Mouse (Mus musculus) testis, adult 2 months (tissue): ENCODE data around the gene Tmem256.

ENCODE experiments used
- CTCF ChIP-seq: fragments of 200-500 bp; IDR thresholded peaks from 2 replicates; pipeline ENCODE4 v1.5.1; 2012; ENCODE audit warnings: low read depth, mild to moderate bottlenecking, inconsistent platforms, low read length, moderate library complexity; ENCODE audit not compliant: control insufficient read depth, insufficient read depth, insufficient replicate concordance
- POLR2A ChIP-seq: fragments of 200-500 bp; IDR thresholded peaks from 2 replicates; pipeline ENCODE4 v1.6.1; 2012; ENCODE audit warnings: low read depth, mild to moderate bottlenecking, inconsistent platforms, low read length, moderate library complexity; ENCODE audit not compliant: control insufficient read depth

DNA sequence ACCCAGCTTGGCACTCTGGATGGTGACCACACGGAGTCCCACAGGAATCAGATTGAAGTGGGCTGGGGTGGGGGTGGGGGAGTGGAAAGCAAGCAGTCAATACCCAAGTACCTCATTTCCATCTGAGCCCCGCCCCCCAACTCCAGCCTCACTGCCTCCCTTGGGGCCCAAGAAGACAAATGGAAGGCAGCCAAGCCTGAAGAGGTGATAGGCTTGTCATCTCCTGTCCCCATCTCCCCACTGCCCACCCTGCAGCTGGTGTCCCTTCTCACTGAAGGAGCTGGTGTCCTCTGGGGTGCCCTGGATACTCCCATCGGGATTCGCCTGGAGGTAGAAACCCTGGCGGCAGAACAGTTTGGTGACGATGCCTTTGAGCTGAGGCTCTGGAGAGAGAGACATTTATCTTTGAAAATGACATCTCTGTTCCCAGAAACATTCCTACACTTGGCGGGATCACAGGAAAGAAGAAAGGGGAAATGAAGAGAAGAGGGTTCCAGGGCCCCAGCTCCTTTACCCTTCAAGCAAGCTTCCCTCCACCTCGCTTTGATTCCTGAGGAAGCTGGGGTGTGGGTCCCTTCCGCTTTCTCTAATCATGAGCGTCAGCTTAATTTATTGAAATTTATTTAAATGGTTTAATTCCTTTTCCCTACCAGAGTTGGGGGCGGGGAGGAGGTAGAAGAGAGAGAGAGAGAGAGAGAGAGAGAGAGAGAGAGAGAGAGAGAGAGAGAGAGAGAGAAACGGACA lies 38.7 kb upstream of the Tmem256 start:
- no peak for TF ChIP-seq POLR2A
- no peak for TF ChIP-seq CTCF
